Mouse (Mus musculus): ENCODE measurements at regions not wholly inside any gene's neighbourhood (a gene's known extent, or its start where the extent isn't known, plus 50 kb on each side); places are given as distances from the start of the nearest gene placed in this dataset.

DNA sequence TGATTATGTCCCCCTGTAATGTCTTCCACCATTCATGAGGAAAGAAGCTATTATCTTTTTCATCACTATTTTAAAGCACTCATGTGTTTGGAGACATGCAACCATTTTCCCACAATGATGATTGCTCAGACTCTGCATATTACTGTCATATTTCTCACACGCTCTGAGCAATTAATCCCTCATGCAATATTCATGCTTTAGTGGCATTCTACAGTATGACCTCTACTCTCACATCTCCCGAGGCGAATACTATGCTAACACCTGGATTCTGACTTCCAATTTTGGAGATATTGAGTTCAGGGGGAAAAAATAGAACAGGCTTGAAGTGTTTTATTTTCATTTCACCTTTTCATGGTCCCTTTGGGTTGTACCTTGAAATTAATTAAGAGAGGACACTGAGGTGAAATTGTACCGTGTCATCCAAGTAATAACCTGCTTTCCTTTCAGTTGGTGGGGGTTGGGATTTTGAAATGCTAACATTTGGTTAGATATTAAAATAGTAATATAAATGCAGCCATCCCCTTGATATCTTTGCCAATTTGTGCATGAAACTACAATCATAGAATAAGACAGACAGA, 405.1 kb downstream of the Tmem135 start:
- no peak for TF ChIP-seq CTCF (conservative IDR thresholded peaks at IDR 0.05; ENCODE audit: insufficient read depth, insufficient read length, low read depth, low read length)
- no peak for TF ChIP-seq POLR2A (IDR thresholded peaks at IDR 0.05; ENCODE audit: low read depth, low read length)
